Mouse (Mus musculus): ENCODE results near the gene Ttbk1.

Ttbk1 gene

GRCm38 (mm10) chr17:46477286-46477685 is 10.2 kb downstream of the Ttbk1 start:
- DNase-seq (ENCODE audit: low spot score in 2 of 2), result no peak

DNA sequence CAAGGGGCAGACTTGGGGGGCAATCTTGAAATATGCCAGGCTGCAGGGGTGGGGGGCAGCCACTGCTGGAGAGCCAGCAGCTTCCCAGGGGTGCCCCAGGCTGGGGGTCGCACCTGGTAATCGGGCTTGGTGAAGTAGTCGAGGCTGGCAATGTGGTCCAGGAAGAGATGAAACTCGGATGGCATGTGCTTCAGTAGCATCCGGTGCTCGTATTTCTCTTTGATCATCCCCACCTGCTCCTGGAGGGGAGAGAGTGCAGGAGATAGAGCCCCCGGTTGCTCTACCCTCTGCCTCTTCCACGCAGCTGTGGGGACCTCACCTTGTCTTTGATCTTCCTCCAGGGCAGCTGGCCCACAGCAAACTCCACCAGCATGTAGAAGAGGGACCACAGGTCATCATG is 10.9 kb downstream of the Ttbk1 start:
- no peak for DNase-seq (ENCODE audit: low spot score in 2 of 2)

DNA sequence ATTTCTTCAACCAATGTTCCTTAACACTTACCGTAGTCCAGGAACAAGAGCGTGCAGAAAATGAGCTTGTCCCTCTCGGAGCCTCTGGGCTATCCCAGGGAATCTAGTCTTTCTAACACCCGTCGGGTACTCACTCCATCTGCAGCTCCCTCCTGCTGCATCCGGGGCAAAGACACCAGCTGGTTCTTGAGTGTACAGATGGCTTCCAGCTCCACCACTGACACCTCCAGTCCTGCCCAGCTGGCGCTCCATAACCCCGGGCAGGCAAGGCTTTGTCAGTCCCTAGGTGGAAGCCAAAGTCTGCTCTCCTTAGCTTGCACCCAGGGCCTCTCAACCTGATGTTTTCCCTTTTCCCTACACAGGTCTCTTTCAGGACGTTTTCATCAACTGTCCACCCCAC is 19.6 kb downstream of the Ttbk1 start:
- no peak for DNase-seq (ENCODE audit: low spot score in 2 of 2)

- DNase-seq (ENCODE audit: low spot score in 2 of 2), result no peak
These were observed 25.2 kb downstream of the Ttbk1 start for GRCm38 (mm10) chr17:46462226-46462625.

DNA sequence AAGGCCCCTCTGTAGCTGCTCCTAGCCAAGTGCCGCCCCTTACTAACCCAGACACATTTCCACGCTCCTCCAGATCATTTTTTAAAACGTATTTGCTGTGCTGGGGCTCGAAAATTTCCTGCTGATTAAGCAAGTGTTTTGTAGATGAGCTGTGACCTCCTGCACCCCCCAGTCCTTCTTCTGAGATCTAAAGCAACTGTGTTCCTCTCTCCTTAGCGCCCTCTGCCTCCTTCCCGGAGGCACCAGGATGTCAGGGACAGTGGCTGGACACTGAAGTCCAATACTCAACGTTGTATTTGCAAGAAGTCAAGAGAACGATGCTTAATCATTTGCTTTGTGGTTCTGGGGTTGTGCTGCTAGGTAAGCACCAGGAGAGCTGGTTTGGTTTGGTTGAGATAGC is 26.1 kb downstream of the Ttbk1 start:
- DNase-seq (ENCODE audit: low spot score in 2 of 2), result no peak

GRCm38 (mm10) chr17:46460673-46461072 is 26.8 kb downstream of the Ttbk1 start:
- no peak for DNase-seq (ENCODE audit: low spot score in 2 of 2)

GRCm38 (mm10) chr17:46458439-46458838 is 29.0 kb downstream of the Ttbk1 start:
- DNase-seq (ENCODE audit: low spot score in 2 of 2), result no peak

DNA sequence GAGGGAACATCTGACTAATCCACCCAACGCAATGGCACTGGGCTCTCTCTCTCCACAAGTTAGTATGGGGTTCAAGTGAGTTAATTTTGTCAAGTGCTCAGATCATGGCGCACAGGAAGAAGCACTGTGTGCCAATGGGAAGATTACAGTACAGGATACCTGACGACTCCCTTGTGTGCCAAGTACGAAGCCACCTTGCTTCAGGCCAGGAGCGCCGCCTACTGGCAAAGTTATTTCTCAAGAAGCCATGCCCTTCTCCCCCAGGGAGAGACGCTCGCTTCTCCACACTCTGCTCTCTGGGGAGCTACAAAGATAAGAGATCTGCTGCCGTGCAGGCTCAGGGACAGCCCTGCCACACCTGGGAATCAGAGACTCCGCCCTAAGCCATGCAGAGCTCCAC is 29.7 kb downstream of the Ttbk1 start:
- peak in 1 of 2 experiments; percentile 49 for DNase-seq (ENCODE audit: low spot score in 2 of 2)

- DNase-seq (ENCODE audit: low spot score in 2 of 2), result no peak
These were observed 32.3 kb downstream of the Ttbk1 start for GRCm38 (mm10) chr17:46455110-46455691.

- no peak for DNase-seq (ENCODE audit: low spot score in 2 of 2)
These were observed 32.9 kb downstream of the Ttbk1 start for GRCm38 (mm10) chr17:46454539-46454938.

DNA sequence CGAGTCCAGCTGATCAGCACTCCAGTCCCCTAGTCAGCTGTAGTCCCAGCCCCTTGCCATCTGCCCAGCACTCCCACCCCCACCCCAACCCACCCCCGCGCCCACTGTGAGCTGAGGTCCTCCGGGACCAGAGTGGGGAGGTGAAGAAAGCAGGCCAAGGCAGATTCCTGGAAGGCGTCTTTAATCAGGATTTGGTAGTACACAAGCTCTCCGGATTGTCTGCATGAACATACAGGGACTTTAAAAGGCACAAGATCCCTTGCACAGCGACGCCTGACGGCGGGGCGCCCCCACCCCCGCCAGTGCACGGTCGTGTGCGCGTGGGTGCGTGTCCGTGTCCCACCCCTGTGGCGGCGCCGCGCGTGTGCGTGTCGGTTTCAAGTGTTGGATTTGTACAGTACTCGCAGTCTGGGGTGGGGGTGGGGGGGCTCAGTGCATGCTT is 33.5 kb downstream of the Ttbk1 start:
- no peak for DNase-seq (ENCODE audit: low spot score in 2 of 2)

DNA sequence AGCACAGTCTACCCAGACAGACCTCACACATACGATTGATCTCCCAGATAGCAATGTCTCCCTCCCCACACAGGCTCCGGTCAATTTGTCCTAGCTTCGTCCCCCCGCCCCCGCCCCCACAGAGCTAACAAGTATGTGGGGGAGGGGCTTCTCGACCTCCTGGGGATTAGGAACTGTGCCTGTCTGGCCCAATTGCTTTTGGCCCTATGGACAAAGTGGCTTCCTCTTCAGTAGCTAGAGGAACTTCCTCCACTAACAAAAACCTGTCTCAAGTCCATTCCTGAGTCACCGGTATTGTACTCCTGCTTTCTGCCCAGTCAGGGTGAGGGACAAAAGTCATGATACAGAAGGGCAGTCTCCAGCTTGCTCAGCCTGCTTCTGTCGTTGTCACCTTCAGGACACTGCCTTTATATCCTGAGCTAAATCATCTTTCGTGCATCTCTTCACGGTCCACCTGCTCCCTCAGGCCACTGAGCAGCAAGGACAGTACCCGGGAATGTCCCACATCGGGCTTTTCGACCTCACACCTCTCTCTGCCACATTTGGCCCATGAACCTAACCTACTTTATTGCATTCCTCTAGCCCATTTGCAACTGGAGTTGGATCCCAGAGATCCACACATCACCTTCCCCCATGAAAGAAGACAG is 34.0 kb downstream of the Ttbk1 start:
- no peak for DNase-seq (ENCODE audit: low spot score in 2 of 2)

DNA sequence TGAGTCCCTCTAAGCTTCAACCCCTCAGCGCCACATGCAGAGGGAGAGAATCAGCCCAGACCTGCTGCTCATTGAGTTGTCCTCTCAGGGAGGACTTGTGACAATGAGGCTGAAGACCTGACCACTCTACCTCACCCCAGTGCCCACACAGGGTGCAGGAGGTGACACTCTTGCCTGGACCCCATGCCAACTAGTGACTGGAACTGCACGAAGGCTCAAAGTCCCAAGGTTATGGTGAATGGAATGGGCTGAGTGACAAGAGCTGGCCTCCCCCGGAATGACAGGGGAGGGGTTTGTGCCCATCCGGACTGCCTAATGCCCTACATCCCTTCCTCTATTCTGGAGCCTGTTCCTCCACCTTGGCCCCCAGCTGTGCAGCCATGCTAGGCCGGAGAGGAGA is 34.8 kb downstream of the Ttbk1 start:
- no peak for DNase-seq (ENCODE audit: low spot score in 2 of 2)

DNA sequence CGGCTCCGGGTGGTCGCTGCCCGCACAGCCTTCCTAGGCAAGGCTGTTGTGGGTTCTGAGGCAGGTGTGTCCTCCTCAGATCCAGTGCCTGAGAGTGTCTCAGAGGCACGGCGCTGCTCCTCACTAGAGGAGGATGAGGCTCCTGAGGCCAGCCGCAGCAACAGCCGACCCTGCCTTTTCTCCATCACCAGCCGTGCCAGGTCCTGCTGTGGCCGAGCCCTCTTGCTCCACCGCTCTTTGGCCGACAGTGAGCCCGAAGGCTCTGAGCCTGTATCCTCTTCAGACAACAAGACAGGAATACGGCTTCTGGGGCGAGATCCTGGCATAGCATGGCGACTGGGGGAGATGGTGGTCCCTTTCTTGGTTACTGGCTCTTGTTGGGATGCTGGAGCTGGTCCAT is 41.2 kb downstream of the Ttbk1 start:
- no peak for DNase-seq (ENCODE audit: low spot score in 2 of 2)

- no peak for DNase-seq (ENCODE audit: low spot score in 2 of 2)
These were observed 42.5 kb downstream of the Ttbk1 start for GRCm38 (mm10) chr17:46444839-46445579.

GRCm38 (mm10) chr17:46439176-46439575 is 48.3 kb downstream of the Ttbk1 start:
- no peak for DNase-seq (ENCODE audit: low spot score in 2 of 2)

GRCm38 (mm10) chr17:46438298-46438873 is 49.1 kb downstream of the Ttbk1 start, which contains the start of gene Slc22a7:
Gene Slc22a7 (minus strand): TSS chr17:46438457.
- DNase-seq (ENCODE audit: low spot score in 2 of 2), result no peak

- no peak for DNase-seq (ENCODE audit: low spot score in 2 of 2)
These were observed 50.7 kb downstream of the Ttbk1 start for GRCm38 (mm10) chr17:46436672-46437366.

DNA sequence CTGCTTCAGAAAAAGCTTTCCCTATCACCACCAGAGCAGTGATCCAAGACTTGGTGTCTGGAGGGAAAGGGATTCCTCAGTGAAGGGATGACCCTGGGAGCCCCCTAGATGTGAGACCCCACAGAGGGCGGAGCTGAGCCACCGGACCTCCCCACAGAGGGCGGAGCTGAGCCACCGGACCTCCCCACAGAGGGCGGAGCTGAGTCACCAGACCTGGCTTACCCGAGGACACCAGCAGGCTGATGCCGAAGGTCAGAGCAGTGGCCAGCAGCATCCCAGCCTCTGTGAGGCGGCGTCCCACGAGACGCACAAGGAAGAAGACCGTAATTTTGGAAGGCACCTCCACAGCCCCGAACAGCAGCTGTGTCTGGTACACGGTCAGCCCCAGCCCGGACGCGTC is 53.8 kb downstream of the Ttbk1 start:
- DNase-seq (ENCODE audit: low spot score in 2 of 2), result no peak

DNA sequence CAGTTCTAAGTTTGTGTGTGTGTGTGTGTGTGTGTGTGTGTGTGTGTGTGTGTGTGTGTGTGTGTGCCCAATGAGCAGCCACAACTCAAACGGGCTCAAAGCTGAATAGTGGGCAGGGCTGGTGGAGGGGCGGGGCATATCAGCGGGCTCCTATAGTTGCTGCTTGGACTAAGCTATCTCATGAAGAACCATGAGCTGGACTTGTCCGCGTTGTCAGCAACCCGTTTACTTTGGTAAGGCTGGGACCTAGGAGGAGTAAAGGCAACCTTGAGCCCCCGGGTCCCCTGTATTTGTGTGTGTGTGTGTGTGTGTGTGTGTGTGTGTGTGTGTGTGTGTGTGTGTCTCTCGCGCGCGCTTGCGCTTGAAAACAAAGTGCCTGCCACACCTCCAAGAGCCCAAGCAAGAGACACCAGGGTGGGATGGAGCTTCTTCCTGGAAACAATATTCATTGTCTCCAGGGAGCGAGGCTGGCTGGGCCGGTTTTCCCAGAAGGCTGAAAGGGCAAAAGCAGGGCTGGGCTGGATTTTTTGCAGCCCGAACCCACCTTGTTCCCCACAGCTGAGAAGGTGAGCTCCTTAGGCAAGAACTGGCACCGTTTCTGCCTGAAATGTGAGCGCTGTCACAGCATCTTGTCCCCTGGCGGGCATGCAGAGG is 58.6 kb downstream of the Ttbk1 start, which contains the start of gene Crip3:
Gene Crip3 (plus strand): TSS at position 166 of the 654 bp plus-strand sequence.
- DNase-seq (ENCODE audit: low spot score in 2 of 2), result no peak

- DNase-seq (ENCODE audit: low spot score in 2 of 2), result no peak
These were observed 61.0 kb downstream of the Ttbk1 start for GRCm38 (mm10) chr17:46426496-46426895.

All from left cerebral cortex, adult 9 months (tissue).